24 mouse cellular contexts compared by ENCODE assay signal in genomic region chr6:64733311-64733710, GRCm38 (mm10). TPM values are rescaled to one million over a fixed set of nuclear protein-coding genes. Genes with fewer than 3 reads are reported as not detected.
"Had no signal": no experiment of that assay in that cellular context is flagged by ENCODE, and none has a peak within 500 bp of the region (broad histone marks: within the 10 kb centered on the region; RNA-seq: fewer than 3 reads in every experiment).

No protein-coding gene starts in this region.

- H3K4me2 ChIP-seq: liver, embryonic 13.5 days had no signal

- H3K9me3 ChIP-seq: liver, embryonic 13.5 days; midbrain, embryonic 13.5 days; stomach, embryonic 15.5 days had no signal

- H3K9ac ChIP-seq: liver, embryonic 13.5 days; midbrain, embryonic 13.5 days; stomach, embryonic 15.5 days had no signal

- H3K36me3 ChIP-seq: liver, embryonic 13.5 days; midbrain, embryonic 13.5 days; stomach, embryonic 15.5 days had no signal

- ATAC-seq: midbrain, embryonic 13.5 days had no signal

- H3K27ac ChIP-seq: kidney, postnatal 0 days; layer of hippocampus, adult 2 months; liver, embryonic 13.5 days; midbrain, embryonic 13.5 days; stomach, embryonic 15.5 days had no signal

- H3K4me3 ChIP-seq: layer of hippocampus, adult 2 months; liver, embryonic 13.5 days had no signal

- DNase-seq: kidney, postnatal 25 days; layer of hippocampus, adult 9-11 months; liver, embryonic 13.5 days; lung, adult 2 months; lung, postnatal 14 days; lung, postnatal 4 days; right cerebral cortex, postnatal 25 days; spleen, adult 18-20 months; thymus, postnatal 25 days had no signal

RNA-seq across cellular contexts. Expression of gene Atoh1, which starts 4.4 kb away (rescaled TPM):
- total RNA-seq: layer of hippocampus, adult 2 months; layer of hippocampus, postnatal 25 days; left cerebral cortex, adult 18-20 months; left cerebral cortex, postnatal 25 days; liver, adult 2 months; megakaryocyte progenitor cell, adult 5-6 weeks; megakaryocyte-erythroid progenitor cell, adult 5-6 weeks had no signal
- polyA plus RNA-seq: kidney, embryonic 14.5 days; limb, embryonic 11.5 days; liver, adult 2 months; liver, embryonic 13.5 days; liver, embryonic 16.5 days; lung, adult 2 months; midbrain, postnatal 0 days; thymus, postnatal 0 days had no signal
